Mouse (Mus musculus) G1E (cell line): ENCODE data around the gene Katnal1.

Experiments used
- CTCF ChIP-seq: IDR thresholded peaks from 2 replicates; pipeline ENCODE4 v1.5.1; 2012; ENCODE audit warnings: low read depth, low read length, inconsistent platforms, mixed read lengths
- GATA1 ChIP-seq: IDR thresholded peaks from 2 replicates; pipeline ENCODE4 v1.6.1; 2012; ENCODE audit warnings: borderline replicate concordance, low read length, inconsistent platforms, mixed read lengths
- GATA2 ChIP-seq: IDR thresholded peaks from 2 replicates; pipeline ENCODE4 v1.6.1; 2012; ENCODE audit warnings: low read depth, low read length, inconsistent platforms, borderline replicate concordance
- TAL1 ChIP-seq: conservative IDR thresholded peaks from 2 replicates; pipeline ENCODE4 v1.6.1; 2012; ENCODE audit warnings: low read depth, low read length, inconsistent platforms, mixed read lengths

DNA sequence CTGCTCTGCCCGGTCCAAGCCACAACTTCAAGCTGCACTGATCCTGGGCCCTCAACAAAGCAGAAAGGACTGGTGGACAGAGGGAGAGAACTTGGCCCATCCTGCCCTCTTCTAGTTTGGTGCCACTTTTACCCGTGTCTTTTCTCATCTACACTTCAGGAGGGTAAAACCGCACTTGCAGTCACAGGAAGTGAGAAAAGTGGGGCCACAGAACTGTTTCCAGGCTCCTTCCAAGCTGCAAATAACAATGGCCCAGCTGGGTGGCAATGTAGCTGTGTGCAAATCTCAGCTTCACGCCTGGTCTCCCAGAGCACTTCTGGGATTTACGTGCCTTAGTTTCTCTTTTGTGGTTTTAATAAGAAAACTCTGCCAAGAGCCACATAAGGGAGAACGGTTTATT, 61.4 kb downstream of the Katnal1 start:
- no peak for TF ChIP-seq CTCF
- TF ChIP-seq GATA2 = no peak
- no peak for TF ChIP-seq TAL1
- no peak for TF ChIP-seq GATA1
